Mouse (Mus musculus) spleen, adult 2 months (tissue): Measurements from ENCODE around the gene Tbx1. TPM values are rescaled to one million over a fixed set of nuclear protein-coding genes. Genes with fewer than 3 reads are reported as not detected.

Source experiments
- DNase-seq, 2 experiments: peaks; one replicate each; pipeline versions ENCODE4 v3.0.0 to v3.0.0-alpha.2; 2012 to 2021; ENCODE audit warnings: low spot score in 2 of 2, low read depth in 1 of 2
- H3K27ac ChIP-seq: fragments of 200-500 bp; 2 replicates; pipeline ENCODE4 v1.5.1; 2012; ENCODE audit warnings: low read length, inconsistent platforms; ENCODE audit not compliant: insufficient read depth
- H3K27me3 ChIP-seq: fragments of 200-500 bp; 2 replicates; pipeline ENCODE4 v1.6.1; 2012; ENCODE audit warnings: mild to moderate bottlenecking, moderate library complexity, low read length, inconsistent platforms; ENCODE audit not compliant: control insufficient read depth, insufficient read depth
- H3K36me3 ChIP-seq: fragments of 200-500 bp; 2 replicates; pipeline ENCODE4 v1.6.1; 2012; ENCODE audit warnings: mild to moderate bottlenecking, low read length, inconsistent platforms; ENCODE audit not compliant: control insufficient read depth, insufficient read depth
- H3K4me1 ChIP-seq: fragments of 200-500 bp; 2 replicates; pipeline ENCODE4 v1.6.1; 2011; ENCODE audit warnings: inconsistent platforms; ENCODE audit not compliant: control insufficient read depth, insufficient read depth, insufficient read length
- H3K4me3 ChIP-seq: fragments of 200-500 bp; 2 replicates; pipeline ENCODE4 v1.5.1; 2011; ENCODE audit warnings: mild to moderate bottlenecking, inconsistent platforms; ENCODE audit not compliant: insufficient read depth, insufficient read length; ENCODE audit errors: extremely low read depth
- CTCF ChIP-seq: fragments of 200-500 bp; IDR thresholded peaks from 2 replicates; pipeline ENCODE4 v1.5.1; 2011; ENCODE audit warnings: mild to moderate bottlenecking, inconsistent platforms; ENCODE audit not compliant: insufficient read depth, insufficient read length, insufficient replicate concordance; ENCODE audit errors: extremely low read depth
- POLR2A ChIP-seq: fragments of 200-500 bp; IDR thresholded peaks from 2 replicates; pipeline ENCODE4 v1.6.1; 2011; ENCODE audit warnings: low read depth, low read length, inconsistent platforms
- WGBS: fragments of 180-500 bp; shearing (Covaris S2); methylation state at CpG from one replicate; pipeline ENCODE4 v1.1.7; 2018; 5-methylcytosine and 5-hydroxymethylcytosine counted together
- polyA plus RNA-seq: library from polyadenylated mRNA; depleted of rRNA; stranded (reverse); fragments of >200 nt; gene quantifications from 2 replicates; pipeline ENCODE4 v1.2.3, GENCODE M21; 2012

The Tbx1 gene
- polyA plus RNA-seq, 1 experiment, result 0.42 TPM

GRCm38 (mm10) chr16:18623751-18624540 is 33.5 kb upstream of the Tbx1 start:
- DNase-seq, result no peak
- 41% methylated on average over 15 of the region's 15 CpGs for WGBS
- H3K4me3 ChIP-seq, result no peak overlapping the region
- H3K36me3 ChIP-seq, result no peaks in the 10 kb centered on the region
- peaks cover 26% of the 10 kb centered on the region for H3K27me3 ChIP-seq
- H3K27ac ChIP-seq, result no peak overlapping the region
- TF ChIP-seq CTCF (no peak), POLR2A (no peak)
- H3K4me1 ChIP-seq, result peaks cover 4% of the 10 kb centered on the region; the same call in 1 of the 2 replicates

GRCm38 (mm10) chr16:18622916-18623750 is 32.7 kb upstream of the Tbx1 start:
- 34% methylated on average over 29 of the region's 29 CpGs for WGBS

GRCm38 (mm10) chr16:18622019-18622418 is 31.5 kb upstream of the Tbx1 start, which contains the start of gene Gp1bb:
Gene Gp1bb, minus strand, starts transcription at chr16:18622403.
- TF ChIP-seq POLR2A (no peak), CTCF (no peak)
- peaks cover 4% of the 10 kb centered on the region; the same call in 1 of the 2 replicates for H3K4me1 ChIP-seq
- no peak within 1 kb of the TSS for H3K27ac ChIP-seq
- 10% methylated on average over 17 of the region's 17 CpGs for WGBS
- peaks cover 26% of the 10 kb centered on the region for H3K27me3 ChIP-seq
- no peak for DNase-seq
- no peaks in the 10 kb centered on the region for H3K36me3 ChIP-seq
- H3K4me3 ChIP-seq, result no peak within 1 kb of the TSS

More at GRCm38 (mm10) chr16:18622916-18623750, 32.7 kb upstream of the Tbx1 start:
- TF ChIP-seq POLR2A, result no peak
- no peak for TF ChIP-seq CTCF
- Histone ChIP-seq H3K27me3 (peaks cover 26% of the 10 kb centered on the region), H3K4me3 (no peak overlapping the region), H3K36me3 (no peaks in the 10 kb centered on the region), H3K27ac (no peak overlapping the region), H3K4me1 (peaks cover 4% of the 10 kb centered on the region; the same call in 1 of the 2 replicates)
- no peak for DNase-seq

GRCm38 (mm10) chr16:18621362-18622001 is 31.0 kb upstream of the Tbx1 start:
- H3K27me3 ChIP-seq, result peaks cover 25% of the 10 kb centered on the region
- TF ChIP-seq CTCF, result no peak
- TF ChIP-seq POLR2A, result no peak
- H3K27ac ChIP-seq, result no peak overlapping the region
- peaks cover 4% of the 10 kb centered on the region; the same call in 1 of the 2 replicates for H3K4me1 ChIP-seq
- H3K4me3 ChIP-seq, result no peak overlapping the region
- H3K36me3 ChIP-seq, result no peaks in the 10 kb centered on the region
- WGBS, result 4% methylated on average over 38 of the region's 38 CpGs
- DNase-seq, result no peak

GRCm38 (mm10) chr16:18620601-18621361 is 30.3 kb upstream of the Tbx1 start:
- Histone ChIP-seq H3K36me3 (no peaks in the 10 kb centered on the region), H3K4me3 (no peak overlapping the region), H3K27ac (no peak overlapping the region), H3K4me1 (no peaks in the 10 kb centered on the region), H3K27me3 (peaks cover 19% of the 10 kb centered on the region)
- 2% methylated on average over 74 of the region's 74 CpGs for WGBS
- DNase-seq, result no peak
- no peak for TF ChIP-seq CTCF
- TF ChIP-seq POLR2A, result no peak

- no peak for DNase-seq
- no peak overlapping the region for H3K27ac ChIP-seq
- peaks cover 16% of the 10 kb centered on the region for H3K27me3 ChIP-seq
- H3K36me3 ChIP-seq, result no peaks in the 10 kb centered on the region
- TF ChIP-seq CTCF (no peak), POLR2A (no peak)
- 57% methylated on average over 6 of the region's 6 CpGs for WGBS
- no peaks in the 10 kb centered on the region for H3K4me1 ChIP-seq
- H3K4me3 ChIP-seq, result no peak overlapping the region
Measured at GRCm38 (mm10) chr16:18620201-18620600, 29.7 kb upstream of the Tbx1 start.
